Mouse (Mus musculus) neural tube, embryonic 11.5 days (tissue): Measurements from ENCODE around the gene Rab7. TPM values are rescaled to one million over a fixed set of nuclear protein-coding genes. Genes with fewer than 3 reads are reported as not detected.

Experiments
- ATAC-seq: fragments of 200-750 bp; cut with Nextera tagmentation; 2 replicates; pipeline ENCODE4 v1.8.0; 2017; ENCODE audit warnings: moderate number of reproducible peaks, mild to moderate bottlenecking, moderate TSS enrichment, moderate library complexity; ENCODE audit not compliant: insufficient read depth, low FRiP score, low TSS enrichment
- DNase-seq: peaks from one replicate; pipeline ENCODE4 v3.0.0-alpha.2; 2015; ENCODE audit warnings: low spot score
- H3K27ac ChIP-seq: fragments of 300-500 bp; sonication (generic); 2 replicates; pipeline ENCODE4 v1.5.1; 2014; ENCODE audit warnings: low read depth, mild to moderate bottlenecking, low read length
- H3K27me3 ChIP-seq: fragments of 300-500 bp; sonication (generic); 2 replicates; pipeline ENCODE4 v1.6.1; 2014; ENCODE audit warnings: mild to moderate bottlenecking, low read length, mixed read lengths; ENCODE audit not compliant: control insufficient read depth, insufficient read depth
- H3K36me3 ChIP-seq: fragments of 300-500 bp; sonication (generic); 2 replicates; pipeline ENCODE4 v1.6.1; 2014; ENCODE audit warnings: mild to moderate bottlenecking, low read length, moderate library complexity, mixed read lengths; ENCODE audit not compliant: control insufficient read depth, insufficient read depth
- H3K4me1 ChIP-seq: fragments of 300-500 bp; sonication (generic); 2 replicates; pipeline ENCODE4 v1.6.1; 2014; ENCODE audit warnings: low read length, mixed read lengths; ENCODE audit not compliant: control insufficient read depth, insufficient read depth
- H3K4me2 ChIP-seq: fragments of 300-500 bp; sonication (generic); 2 replicates; pipeline ENCODE4 v1.6.1; 2014; ENCODE audit warnings: low read depth, mild to moderate bottlenecking, moderate library complexity
- H3K4me3 ChIP-seq: fragments of 300-500 bp; sonication (generic); 2 replicates; pipeline ENCODE4 v1.5.1; 2014; ENCODE audit warnings: low read depth, low read length
- H3K9ac ChIP-seq: fragments of 300-500 bp; sonication (generic); 2 replicates; pipeline ENCODE4 v1.6.1; 2014; ENCODE audit warnings: mild to moderate bottlenecking, low read length
- H3K9me3 ChIP-seq: fragments of 300-500 bp; sonication (generic); 2 replicates; pipeline ENCODE4 v1.6.1; 2016; ENCODE audit warnings: low read length; ENCODE audit not compliant: control insufficient read depth
- WGBS: fragments of 180-500 bp; shearing (Covaris S2); extraction: QIAGEN DNeasy Blood & Tissue Kit; methylation state at CpG from one replicate; pipeline ENCODE4 v1.1.7; 2014; 5-methylcytosine and 5-hydroxymethylcytosine counted together
- polyA plus RNA-seq: library from polyadenylated mRNA; unstranded; fragments of >200 nt; fragmentation: Nextera tagmentation; extraction: Ambion mirVana; gene quantifications from 2 replicates; pipeline ENCODE4 v1.2.1, GENCODE M21; 2014

The Rab7 gene
- polyA plus RNA-seq, 1 experiment from 2014 or later, result 276 TPM

DNA sequence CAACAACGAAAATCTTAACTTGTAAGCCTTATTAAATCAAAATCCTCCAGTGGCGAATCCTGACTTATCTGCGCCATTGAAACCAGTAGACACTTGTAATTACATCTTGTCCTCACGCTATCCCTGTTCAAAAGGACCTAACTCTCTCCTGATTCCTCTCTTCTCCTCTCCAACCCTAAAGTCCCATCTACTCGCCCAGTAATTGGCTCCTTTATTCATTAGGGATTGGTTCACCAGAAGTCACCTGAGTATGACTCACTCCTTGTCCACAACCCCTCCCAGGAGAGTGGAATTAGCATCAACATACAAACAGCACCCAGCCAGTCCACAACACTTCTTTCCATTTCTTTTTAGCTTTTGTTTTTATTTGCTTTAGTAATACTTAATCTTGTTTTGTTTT lies 14.8 kb upstream of the Rab7 start:
- no peak overlapping the region for H3K4me3 ChIP-seq
- no peak for ATAC-seq
- H3K9me3 ChIP-seq, result no peaks in the 10 kb centered on the region
- no peaks in the 10 kb centered on the region for H3K36me3 ChIP-seq
- H3K4me2 ChIP-seq, result no peak overlapping the region
- no peak overlapping the region for H3K9ac ChIP-seq
- no peaks in the 10 kb centered on the region for H3K4me1 ChIP-seq
- 84% methylated on average over 5 of the region's 5 CpGs for WGBS
- H3K27ac ChIP-seq, result no peak overlapping the region
- no peaks in the 10 kb centered on the region for H3K27me3 ChIP-seq
- DNase-seq, result no peak

DNA sequence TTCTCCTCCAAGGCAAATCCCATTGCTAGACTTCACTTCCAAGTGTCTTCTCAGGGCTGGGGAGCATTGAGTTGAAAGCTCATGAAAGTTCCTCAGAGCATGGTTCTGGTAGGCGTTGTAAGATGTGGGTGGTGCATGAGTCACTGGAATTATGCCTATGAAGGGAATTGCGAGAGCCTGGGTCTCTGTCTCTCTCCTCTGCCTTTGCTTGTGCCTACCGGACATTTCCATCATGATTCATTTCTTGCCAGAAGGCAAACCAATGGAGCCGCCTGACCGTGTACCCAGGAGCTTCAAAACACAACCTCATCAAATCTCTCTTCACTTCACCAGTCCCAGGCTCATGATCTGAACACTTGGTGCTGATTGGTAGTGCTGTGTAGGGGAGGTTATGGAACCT lies 11.8 kb upstream of the Rab7 start:
- Histone ChIP-seq H3K4me3 (no peak overlapping the region), H3K36me3 (no peaks in the 10 kb centered on the region), H3K9ac (no peak overlapping the region), H3K27ac (no peak overlapping the region), H3K4me1 (no peaks in the 10 kb centered on the region), H3K27me3 (no peaks in the 10 kb centered on the region), H3K4me2 (no peak overlapping the region), H3K9me3 (no peaks in the 10 kb centered on the region)
- no peak for ATAC-seq
- 82% methylated on average over 5 of the region's 5 CpGs for WGBS
- no peak for DNase-seq

DNA sequence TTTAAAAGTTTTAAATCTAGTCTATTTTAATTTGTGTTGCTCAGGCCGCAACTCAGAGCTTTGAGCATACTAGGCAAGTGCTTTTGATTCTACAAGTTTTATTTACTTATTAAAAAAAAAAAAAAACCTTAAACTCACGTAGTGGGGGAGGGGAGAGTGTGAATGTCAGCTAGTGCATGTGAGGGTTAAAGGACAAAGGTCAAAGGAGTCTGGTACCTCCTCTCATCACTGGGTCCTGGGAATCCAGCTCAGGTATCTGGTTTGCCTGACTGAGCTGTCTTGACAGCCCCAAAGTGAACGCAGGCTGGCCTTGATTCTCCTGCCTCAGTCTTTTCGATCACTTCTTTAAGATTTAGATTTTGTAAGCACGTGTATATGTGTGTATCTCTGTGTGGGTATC lies 10.6 kb upstream of the Rab7 start:
- H3K27me3 ChIP-seq, result no peaks in the 10 kb centered on the region
- H3K4me3 ChIP-seq, result no peak overlapping the region
- no peak for ATAC-seq
- 77% methylated on average over 5 of the region's 5 CpGs for WGBS
- no peak overlapping the region for H3K9ac ChIP-seq
- DNase-seq, result no peak
- H3K36me3 ChIP-seq, result no peaks in the 10 kb centered on the region
- no peaks in the 10 kb centered on the region for H3K9me3 ChIP-seq
- no peak overlapping the region for H3K27ac ChIP-seq
- H3K4me1 ChIP-seq, result no peaks in the 10 kb centered on the region
- H3K4me2 ChIP-seq, result no peak overlapping the region

DNA sequence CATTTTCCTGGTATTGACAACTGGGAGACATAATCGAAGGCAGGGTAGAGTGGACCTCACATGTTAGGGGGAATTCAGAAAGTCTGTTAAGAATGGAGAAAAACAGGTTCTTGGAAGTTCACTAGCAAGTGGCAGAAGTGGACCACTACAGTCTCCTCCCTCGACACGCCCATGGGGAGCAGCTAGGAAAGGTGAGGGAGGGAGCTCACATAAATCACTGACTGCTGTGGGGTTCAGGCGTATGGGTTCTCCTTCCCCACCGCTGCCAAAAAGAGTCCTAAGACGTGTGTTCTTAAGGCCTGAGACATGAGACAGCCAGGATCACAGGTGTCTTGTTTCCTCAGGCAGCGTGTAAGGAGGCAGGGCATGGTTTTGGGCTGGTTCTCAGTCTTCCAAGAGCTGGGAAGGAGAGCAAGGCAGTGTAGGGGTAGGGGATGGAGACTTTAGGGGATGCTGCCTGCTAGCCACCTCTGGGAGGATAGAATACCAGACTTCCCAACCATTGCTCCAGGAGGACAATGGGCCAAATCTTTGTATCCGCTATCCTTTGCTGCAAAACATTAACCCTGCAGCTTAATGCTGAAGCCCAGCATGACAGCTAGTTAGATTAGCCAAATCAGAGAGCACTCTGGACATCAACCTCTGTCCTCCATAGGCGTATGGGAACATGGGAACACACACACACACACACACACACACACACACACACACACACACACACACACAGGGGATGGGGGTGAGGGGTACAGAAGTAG lies 9.2 kb upstream of the Rab7 start:
- no peak for ATAC-seq
- H3K9ac ChIP-seq, result no peak overlapping the region
- 63% methylated on average over 9 of the region's 9 CpGs for WGBS
- no peaks in the 10 kb centered on the region for H3K36me3 ChIP-seq
- no peak overlapping the region for H3K27ac ChIP-seq
- H3K9me3 ChIP-seq, result no peaks in the 10 kb centered on the region
- no peaks in the 10 kb centered on the region for H3K27me3 ChIP-seq
- no peak overlapping the region for H3K4me2 ChIP-seq
- no peaks in the 10 kb centered on the region for H3K4me1 ChIP-seq
- DNase-seq, result no peak
- no peak overlapping the region for H3K4me3 ChIP-seq

DNA sequence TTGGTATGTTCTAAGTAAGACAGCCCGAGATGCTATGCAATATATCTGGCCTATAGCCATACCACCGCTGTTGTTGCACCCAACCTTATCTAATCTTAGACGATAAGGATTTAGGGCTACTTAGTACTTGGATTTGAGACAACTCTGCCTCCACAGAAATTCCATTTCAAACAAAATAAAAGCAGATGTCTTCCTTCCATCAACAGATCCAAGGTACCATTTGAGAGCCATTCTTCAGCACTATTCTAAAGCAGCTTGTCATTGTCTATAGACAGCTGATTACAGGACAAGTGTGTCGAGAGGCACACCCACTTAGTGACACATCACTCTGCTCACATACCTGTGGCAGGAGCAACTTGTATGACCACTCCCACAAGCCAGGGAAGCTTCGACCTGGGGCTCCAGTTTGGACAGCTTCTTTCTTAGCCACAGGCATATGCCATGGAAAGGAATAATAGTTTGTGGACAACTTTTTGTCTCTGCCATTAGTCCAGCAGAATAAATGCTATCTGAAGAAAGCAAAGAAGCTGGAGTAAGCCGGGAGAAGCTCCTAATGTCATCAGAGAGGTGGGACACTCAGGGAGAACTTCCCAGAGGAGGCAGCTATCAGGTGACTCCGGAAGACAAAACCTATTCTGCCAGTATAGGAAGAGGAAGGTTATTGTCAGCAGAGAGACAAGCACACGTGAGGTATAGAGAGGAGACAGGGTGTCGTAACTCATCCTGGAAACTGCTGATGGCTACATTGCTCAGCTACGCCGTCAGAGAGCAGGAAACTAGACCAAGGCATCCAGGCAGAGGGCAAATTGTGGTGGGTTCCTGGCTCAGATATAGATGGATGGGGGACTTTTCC lies 8.4 kb upstream of the Rab7 start:
- DNase-seq (no peak), ATAC-seq (no peak)
- 69% methylated on average over 11 of the region's 11 CpGs for WGBS
- H3K27me3 ChIP-seq, result no peaks in the 10 kb centered on the region
- H3K4me2 ChIP-seq, result no peak overlapping the region
- H3K4me3 ChIP-seq, result no peak overlapping the region
- no peak overlapping the region for H3K27ac ChIP-seq
- no peaks in the 10 kb centered on the region for H3K9me3 ChIP-seq
- no peaks in the 10 kb centered on the region for H3K4me1 ChIP-seq
- H3K36me3 ChIP-seq, result no peaks in the 10 kb centered on the region
- H3K9ac ChIP-seq, result no peak overlapping the region

DNA sequence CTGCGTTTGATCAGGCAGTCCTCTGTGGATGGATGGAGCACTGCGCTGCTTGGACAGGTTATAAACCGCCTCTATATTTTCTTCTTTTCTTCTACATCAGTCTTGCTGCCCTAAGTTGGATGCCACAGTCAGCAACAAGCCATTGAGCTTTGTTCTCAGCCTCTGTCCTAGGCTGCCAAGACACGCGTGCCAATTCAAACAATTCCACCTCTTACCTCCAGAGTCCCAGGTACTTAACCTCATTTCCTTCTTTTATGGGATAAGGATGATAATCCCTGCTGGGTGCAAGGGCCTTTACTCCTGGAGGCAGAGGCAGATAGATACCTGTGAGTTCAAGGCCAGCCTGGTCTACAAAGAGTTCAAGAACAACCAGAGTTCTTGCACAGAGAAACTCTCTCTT lies 6.1 kb upstream of the Rab7 start:
- Histone ChIP-seq H3K36me3 (no peaks in the 10 kb centered on the region), H3K27ac (no peak overlapping the region), H3K4me1 (no peaks in the 10 kb centered on the region), H3K4me3 (no peak overlapping the region), H3K9ac (no peak overlapping the region), H3K27me3 (no peaks in the 10 kb centered on the region), H3K4me2 (no peak overlapping the region), H3K9me3 (no peaks in the 10 kb centered on the region)
- ATAC-seq, result no peak
- 93% methylated on average over 5 of the region's 5 CpGs for WGBS
- DNase-seq, result no peak

DNA sequence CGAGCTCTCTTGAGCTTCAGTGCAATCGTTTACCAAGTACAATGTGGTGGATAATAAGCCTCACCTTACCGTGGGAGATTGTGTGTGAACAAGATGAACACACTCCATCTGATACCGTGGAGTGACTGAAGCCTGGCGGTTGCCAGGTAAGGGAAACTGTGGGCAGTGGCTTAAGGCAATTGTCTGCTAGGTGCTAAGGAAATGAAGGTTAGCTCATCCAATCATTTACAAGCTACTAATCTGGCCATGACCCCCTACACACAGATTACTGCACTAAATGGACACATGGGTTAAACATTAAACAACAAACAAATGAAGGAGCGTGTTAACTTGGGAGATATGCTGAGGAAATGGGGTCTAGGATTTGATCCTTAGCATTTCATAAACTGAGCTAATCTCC lies 3.9 kb upstream of the Rab7 start:
- no peak for ATAC-seq
- H3K27me3 ChIP-seq, result no peaks in the 10 kb centered on the region
- WGBS, result 78% methylated on average over 6 of the region's 6 CpGs

DNA sequence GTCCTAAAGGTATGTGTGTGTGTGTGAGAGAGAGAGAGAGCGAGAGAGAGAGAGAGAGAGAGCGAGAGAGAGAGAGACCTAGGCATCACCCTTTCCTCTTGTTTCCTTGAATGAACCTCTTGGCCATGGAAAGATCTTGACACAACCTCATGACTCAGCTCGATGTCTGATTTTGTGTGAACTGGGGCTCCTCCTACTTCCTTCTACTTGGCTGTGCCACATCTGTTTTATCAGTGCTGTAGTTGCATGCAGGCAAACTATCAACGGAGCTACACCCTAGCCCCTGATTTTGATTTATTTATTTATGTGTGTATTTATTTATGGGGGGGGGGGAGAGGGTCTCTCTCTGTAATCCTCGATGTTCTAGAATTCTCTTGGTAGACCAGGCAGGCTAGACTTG lies 2.8 kb upstream of the Rab7 start:
- Histone ChIP-seq H3K27me3 (no peaks in the 10 kb centered on the region), H3K36me3 (no peaks in the 10 kb centered on the region), H3K4me2 (no peak overlapping the region), H3K9ac (no peak overlapping the region), H3K4me3 (no peak overlapping the region), H3K9me3 (no peaks in the 10 kb centered on the region), H3K4me1 (peaks cover 4% of the 10 kb centered on the region; the same call in 1 of the 2 replicates), H3K27ac (no peak overlapping the region)
- 86% methylated on average over 5 of the region's 5 CpGs for WGBS
- no peak for DNase-seq
- no peak for ATAC-seq

More for the DNA sequence above, 3.9 kb upstream of the Rab7 start:
- no peak for DNase-seq
- H3K9ac ChIP-seq, result no peak overlapping the region
- H3K36me3 ChIP-seq, result no peaks in the 10 kb centered on the region
- no peak overlapping the region for H3K4me2 ChIP-seq
- peaks cover 2% of the 10 kb centered on the region; the same call in 1 of the 2 replicates for H3K4me1 ChIP-seq
- no peaks in the 10 kb centered on the region for H3K9me3 ChIP-seq
- no peak overlapping the region for H3K27ac ChIP-seq
- no peak overlapping the region for H3K4me3 ChIP-seq

DNA sequence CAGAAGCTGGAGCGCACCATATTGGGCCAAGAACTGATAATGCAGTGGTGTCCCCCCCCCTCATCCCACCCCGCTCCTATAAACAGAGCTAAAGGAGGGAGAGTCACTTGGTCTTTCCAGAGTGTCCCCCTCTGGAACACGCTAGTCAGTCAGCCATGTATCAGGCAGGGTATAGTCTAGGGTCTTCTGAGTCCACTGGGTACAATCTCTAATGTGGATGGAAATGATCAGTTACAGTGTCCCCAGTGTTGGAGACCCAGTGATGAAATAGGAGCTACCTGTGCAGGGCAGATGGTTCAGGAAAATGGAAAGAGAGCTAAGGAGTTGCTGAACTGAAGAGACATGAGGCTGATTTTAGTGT lies 316 bp upstream of the Rab7 start:
- Histone ChIP-seq H3K9ac (no peak overlapping the region), H3K4me1 (peaks cover 4% of the 10 kb centered on the region; the same call in 1 of the 2 replicates), H3K4me3 (peak overlapping the region; percentile 96), H3K27me3 (no peaks in the 10 kb centered on the region), H3K9me3 (no peaks in the 10 kb centered on the region), H3K27ac (0 out of 2 replicates have a peak overlapping the region, but pooled peaks have one; percentile 11), H3K4me2 (peak overlapping the region; percentile 24; the same call in 1 of the 2 replicates), H3K36me3 (no peaks in the 10 kb centered on the region)
- no peak for DNase-seq
- WGBS, result 31% methylated on average over 3 of the region's 3 CpGs
- no peak for ATAC-seq
